Mouse (Mus musculus): ENCODE data around the gene Erich6b.

Gene Erich6b

DNA sequence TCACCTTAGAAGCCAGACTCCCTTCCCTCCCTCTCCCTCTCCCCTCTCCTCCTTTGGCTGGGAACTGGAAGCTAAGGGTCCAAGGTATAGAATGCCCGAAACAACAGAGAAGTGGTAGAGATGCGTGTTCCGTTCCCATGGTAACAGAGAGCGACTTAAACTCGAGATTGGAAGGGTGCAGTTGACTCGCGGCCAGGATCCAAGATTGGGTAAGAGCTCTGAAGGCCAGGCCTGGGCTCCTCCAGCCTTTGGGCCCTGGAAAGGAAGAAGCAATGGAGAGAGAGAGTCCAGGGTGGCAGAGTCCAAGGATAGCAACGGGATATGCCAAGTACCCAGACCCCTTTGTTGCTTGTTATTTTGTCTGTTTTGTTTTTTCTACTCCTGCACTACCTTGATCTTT, at the start of gene Erich6b:
TSS of gene Erich6b (plus strand) at position 180 of the 400 bp plus-strand sequence.
- no peak for DNase-seq

DNA sequence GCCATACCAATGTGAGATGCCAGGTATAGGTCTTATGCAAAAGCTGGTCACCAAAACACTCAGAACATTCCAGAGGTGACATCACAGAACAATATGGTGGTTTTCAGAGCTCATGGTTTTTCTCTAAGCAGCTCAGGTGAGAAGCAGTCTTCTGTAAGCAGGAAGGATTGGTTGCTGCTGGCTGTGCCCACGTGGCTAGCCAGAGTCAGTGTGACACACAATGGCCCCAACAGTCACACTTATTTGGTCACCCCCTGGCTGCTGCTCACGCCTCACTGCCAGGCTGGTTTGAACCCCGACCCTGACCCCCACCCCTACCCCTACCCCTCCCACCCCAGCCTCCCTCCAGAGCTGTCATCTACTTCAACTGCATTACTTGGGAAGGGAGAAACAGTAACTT, 49.1 kb upstream of the Erich6b start, which contains the start of gene Spert:
TSS of gene Spert (minus strand) at position 139 of the 400 bp plus-strand sequence.
- no peak for DNase-seq

DNA sequence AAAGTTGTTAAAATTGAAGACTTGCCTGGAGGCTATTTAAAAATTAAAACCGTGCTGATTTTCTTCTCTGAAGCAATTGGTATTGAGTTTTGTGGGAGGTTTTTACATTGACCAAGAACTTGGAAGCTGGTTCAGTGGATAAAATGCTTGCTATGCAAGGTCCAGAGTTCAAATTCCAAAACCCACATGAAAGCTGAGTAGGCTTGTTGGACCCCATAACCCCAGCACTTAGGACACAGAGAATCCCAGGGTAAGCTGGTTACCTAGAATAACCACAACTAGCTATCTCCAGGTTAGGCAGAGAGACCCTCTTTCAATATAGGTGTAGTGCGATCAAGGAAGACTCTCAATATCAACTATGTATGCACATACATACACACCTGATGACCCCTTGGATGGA, 32.9 kb upstream of the Erich6b start:
- peak in 1 of 2 experiments; percentile 8 for DNase-seq

DNA sequence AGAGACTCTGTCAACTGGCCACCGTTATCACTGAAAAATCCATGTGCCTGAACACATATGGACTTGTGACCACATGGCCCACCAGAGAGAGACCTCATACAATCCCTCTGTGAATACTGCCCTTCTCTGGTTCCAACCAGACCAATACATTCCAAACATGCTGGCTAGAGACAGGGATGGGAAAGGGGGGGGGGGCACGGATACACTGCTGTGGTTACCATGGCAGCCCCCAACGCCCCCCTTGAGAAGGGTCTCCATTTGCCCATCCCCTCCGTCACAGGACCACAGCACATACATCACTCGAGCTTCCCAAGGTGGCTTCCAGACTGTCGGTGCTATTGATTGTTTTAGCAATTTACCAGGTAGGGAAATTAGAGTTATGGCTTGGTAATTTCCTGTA, 25.7 kb upstream of the Erich6b start:
- no peak for DNase-seq

DNA sequence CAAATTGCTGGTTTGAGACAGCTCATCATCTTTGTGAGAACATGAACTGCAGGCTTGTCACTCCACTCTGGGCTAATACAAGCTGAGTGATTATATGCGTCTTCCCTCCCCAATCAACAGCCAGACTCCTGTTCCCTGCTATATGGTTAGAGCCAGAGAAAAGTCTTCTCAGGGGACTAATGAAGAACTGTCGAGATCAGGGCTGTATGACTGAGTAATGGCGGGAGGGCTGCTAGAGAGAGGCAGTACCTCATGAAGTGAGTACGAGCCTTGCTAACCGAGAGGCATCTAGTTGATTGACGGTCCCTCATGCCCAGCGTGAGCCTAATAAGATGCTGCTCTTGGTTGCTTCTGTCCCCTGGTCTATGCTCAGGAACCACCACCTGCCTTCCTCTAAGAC, 19.1 kb upstream of the Erich6b start:
- no peak for DNase-seq

DNA sequence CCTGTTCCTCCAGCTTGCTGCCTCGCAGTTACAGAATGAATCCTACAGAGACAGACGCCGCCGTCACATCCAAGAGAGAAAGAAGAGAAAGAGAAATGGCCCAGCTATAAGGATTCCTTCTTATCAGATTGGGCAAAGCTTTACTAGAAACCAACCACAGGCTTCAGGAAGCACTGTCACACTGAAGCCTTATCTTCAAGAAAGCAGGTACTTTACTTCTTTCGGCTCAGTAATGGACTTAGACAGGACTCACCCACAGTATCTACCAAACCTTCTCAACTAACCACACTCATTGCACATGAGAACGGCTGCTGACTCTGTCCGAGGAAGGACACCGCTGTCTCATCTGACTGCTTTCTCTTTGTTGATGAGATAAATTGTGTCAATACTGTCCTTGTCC, 13.2 kb upstream of the Erich6b start:
- DNase-seq, result no peak

DNA sequence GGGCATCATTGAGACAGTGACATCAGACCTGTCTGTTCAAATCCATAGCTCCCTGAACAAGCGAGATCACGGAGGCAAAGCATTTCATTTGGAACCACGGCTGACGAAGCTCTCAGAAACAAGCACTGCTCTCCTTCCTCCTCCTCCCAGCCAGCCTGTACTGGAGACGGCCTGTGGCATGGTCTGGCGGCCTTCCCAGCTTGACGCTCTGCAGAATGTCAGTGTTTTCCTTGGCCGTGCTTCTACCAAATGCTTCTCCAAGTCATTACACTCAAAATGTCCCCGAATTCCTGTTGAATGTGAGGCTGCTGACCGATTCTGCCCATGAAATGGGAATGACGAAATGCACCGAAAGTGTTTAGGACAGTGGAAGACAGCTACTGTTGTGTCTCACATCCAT, 6.7 kb upstream of the Erich6b start:
- peak; percentile 63 to 70 for DNase-seq

DNA sequence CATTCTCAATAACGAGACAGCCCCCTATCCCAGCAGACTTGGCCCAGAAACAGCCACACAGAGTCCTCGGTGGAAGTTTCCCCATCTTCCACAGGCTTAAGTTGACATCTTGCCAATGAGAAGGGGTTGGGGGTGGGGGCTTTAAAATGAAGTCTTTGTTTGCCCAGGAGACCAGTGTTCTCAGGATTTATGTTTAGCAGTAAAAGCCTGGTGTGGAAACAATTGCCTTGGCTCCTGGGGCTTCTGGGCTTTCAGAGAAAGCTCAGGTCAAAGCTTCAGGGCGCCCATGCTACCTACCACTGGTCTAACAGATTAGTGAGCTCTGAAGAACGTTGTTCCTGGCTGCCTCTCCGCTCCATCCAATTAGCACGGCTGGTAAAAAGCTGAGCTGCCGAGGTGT, 6.0 kb upstream of the Erich6b start:
- no peak for DNase-seq

DNA sequence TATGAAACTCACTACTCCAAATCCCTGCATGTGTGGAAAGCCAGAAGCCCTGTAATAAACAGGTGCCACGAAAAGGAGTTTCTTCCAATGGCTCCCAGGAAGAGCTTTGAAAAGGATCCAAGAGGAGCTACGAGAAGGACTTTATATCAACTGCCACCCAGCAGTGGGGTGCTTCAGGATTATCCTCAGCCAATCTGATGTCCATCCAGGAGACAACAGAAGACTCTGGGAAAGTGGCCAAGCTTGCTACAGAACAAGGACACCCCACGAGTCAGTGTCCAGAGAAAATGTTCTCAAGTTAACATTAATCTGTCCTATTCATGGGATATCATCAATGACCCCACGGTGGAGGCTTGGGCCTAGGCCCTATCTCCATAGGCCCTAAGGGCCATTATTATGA, 4.4 kb upstream of the Erich6b start:
- no peak for DNase-seq

DNA sequence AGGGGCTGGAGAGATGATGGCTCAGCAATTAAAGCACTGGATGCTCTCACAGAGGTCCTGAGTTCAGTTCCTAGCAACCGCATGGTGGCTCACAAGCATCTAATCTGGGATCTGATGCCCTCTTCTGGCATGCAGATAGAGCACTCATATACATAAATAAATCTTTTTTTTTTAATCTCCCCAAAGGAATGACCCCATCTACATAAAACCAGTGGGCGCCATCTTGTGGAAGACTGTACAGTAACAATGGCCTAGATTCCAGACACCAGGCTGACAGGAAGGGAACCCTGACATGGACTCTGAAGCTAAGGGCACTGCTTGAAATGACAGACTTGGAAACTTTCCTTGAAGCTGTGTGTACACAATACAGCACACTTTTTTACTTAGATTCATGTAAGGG, 1.2 kb upstream of the Erich6b start:
- DNase-seq, result peak in 1 of 2 experiments; percentile 43

DNA sequence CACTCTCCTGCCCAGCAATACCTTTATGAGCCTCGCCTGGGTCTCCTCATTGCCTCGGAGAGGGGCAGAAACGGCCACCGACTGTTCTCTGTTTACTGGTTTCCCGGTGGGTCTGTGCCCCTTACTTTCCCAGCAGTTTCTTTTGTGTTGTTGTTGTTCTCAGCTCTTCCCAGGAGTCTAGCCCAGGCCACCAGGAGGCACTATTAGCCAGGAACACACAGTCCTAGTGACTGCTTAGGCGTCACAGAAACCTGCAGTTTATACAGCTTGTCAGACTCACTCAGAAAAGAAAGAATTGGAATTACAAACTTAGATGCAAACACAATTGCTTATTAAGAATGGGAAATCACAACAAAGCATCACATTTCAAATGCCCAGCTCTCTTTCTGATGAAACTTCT, 690 bp upstream of the Erich6b start:
- peak; percentile 48 to 51 for DNase-seq

DNA sequence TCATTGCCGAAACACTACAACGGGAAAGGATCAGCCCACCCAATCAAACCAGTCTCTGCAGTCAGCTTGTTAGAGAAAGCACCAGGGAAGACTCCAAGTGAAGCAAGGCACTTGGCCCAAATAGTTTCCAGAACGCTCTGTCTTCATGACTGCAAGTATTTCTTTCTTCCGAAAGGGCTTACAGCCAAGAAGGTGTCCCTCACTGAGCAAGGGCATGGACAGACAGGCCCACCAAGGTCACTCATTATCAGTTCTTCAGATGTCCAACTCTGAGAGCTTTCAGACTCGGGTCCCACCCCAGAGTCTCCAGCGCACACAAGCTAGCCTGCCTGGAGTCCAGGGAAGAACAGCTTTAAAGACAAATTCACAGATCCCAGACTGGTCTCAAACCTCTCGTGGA, 3.4 kb downstream of the Erich6b start:
- DNase-seq, result no peak

DNA sequence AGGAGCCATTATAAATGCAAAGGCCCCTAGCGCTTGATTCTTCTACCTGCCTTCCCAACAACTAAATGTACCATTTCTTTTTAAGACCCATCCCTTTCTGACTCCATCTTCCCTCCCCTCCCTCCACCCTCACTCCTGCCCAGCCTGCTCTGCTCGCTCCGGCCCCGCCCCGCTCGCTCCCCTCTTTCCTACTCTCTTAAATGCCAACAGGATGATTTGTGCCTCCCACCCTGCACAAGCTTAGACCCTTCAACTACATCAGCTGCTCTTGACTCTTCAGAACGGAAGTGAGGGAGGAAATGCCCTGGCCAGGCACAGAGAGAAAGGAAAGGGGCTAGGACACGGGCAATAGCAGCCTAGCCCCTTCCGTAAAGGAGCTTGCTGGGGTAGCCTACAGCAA, 4.0 kb downstream of the Erich6b start:
- no peak for DNase-seq

DNA sequence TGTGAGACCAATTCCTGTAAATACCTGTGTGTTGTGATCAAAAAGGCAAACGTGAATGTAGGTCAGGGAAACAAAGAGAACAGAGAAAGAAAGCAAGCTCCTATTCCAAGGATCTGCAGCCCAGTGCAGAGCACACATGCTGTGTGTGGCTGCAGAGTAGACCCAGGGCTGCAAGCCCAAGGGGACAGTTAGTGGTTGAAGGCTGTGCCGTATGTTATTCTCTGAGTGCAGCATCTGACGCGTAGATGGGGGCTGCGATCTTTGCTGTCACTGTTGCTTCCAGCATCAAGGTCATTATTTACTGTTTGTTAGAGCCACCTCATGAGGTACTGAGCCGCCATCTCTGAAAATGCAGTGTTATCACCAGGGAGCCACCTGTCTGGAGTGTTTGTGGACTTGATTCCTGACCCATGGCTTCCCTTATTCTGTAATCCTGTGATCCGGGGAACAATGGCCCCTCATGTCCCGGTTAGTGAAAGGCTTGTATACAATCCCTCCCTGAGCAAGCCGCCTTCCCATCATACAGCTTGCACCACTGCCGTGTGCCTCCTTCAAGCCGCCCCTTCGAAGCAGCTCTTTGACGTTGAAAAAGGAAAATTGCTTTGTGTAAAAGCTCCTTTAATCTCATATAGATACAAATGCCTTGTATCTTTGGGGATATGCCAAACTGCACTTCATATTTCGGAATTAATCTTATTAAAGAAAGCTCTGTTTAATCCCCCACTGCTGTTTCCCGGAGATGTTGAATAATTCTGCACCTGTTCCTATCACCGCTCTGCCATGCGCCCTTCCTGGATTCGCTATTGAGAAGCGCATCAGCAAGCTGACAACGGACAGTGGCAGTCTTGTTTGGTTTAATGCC, 5.1 kb downstream of the Erich6b start:
- DNase-seq, result no peak

DNA sequence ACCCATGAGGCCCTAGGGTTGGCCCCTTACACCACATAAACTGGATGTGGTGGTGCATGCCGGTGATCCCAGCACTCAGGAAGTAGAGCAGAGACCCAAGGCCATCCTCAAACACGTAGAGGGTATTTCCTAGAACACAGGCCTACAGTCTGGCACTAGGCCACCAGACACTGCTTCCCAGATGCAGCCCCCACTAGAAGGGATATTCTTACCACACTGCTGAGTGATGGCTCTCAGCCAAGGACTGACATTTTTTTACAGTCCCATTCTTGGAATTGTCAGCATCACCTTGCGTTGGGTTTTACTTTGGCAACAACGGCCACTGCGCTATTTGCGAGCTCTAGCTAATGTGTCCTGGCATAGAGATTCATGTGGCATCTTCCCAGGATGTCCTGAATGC, 18.9 kb downstream of the Erich6b start:
- no peak for DNase-seq

DNA sequence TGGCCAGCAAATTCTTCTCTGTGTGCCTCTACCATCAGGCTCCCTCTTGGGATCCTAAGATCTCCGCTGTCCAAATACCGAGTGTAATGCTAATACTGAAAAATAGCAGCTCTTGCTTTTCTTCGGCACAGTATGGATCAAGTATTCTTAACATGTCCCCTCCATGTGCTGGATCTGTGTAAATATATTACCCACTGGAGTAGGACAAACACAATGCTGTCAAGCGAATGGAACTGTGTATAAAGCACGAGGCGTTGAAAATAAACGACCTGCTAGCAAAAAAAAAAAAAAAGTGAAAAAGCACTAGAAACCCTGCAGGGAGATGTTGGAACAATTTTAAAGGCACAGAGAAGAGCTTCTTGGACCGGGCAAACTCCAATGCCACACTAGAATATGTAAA, 19.5 kb downstream of the Erich6b start:
- no peak for DNase-seq

DNA sequence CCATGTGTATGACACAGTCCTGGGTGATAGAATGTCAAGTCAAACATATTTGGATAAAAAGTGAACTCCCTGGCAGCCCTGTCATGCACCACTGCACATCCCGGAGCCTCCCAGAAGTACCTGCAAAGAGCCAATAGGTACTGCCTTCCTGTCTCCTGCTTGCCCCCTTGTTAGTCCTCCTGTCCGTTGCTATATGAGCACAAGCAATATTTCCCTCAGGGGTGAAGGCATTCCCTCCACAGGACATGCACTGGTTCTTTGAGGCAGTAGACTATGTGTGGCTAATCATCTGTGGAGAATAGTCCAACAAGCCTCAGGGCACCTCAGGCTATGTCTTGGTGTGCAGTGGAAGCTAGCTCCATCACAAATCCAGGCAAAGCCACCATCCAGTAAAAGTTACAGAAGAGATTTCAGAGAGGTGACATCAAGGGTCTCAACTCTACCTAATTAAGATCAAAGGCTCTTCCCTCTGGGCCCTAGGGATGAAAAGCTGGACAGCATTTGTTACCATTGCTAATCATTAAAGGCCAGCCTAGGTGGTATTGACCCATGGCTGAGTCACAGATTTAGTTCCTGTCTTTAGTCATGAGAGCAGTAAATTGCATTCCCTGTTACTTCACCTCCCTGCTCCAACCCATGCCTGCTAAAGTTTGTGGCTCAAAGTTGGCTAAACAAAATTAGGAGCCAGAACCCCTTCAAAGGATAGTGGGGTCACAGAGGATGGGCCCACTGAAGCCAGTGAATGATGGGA, 23.5 kb downstream of the Erich6b start:
- peak in 1 of 2 experiments; percentile 28 for DNase-seq

DNA sequence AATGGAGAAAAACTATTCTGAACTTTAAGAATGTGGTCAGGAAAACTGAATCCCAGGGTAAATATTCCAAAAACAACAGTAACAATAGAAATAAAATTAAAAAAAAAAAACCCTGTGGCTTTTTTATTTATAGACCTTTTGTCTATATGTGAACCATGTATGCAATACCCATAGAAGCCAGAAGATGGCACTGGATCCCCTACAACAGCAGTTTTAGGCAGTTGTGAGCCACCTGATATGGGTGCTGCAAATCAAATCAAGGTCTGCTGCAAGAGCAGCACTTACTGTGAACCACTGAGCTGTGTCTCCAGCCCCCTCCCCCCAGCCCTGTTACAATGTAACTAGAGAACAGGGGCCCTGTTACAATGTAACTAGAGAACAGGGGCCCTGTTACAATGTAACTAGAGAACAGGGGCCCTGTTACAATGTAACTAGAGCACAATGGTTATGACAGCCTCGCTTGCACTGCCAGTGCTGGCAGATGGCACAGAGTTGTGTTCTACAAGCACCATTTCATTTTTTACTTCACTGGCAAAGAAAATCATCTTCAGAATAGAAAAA, 27.1 kb downstream of the Erich6b start:
- peak; percentile 67 to 84 for DNase-seq

DNA sequence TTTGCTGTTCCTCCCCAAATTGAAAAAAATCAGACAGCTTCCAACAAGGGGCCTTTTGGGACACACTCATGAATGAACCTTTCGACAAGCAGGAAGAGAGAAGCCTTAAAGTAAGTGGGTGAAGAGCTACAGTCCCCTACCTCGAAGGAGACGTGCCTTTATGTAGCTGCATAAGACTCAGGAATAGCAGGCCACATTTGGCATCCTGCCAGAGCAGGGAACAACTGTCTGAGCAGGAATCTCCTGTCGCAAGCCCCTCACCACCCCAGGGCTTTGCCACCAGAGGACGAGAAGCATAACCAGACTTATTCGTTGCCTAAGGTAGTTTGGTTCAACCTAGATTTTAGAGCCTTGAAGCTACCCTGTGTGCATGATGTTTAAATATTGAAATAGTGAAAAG, 34.3 kb downstream of the Erich6b start:
- DNase-seq, result no peak

DNA sequence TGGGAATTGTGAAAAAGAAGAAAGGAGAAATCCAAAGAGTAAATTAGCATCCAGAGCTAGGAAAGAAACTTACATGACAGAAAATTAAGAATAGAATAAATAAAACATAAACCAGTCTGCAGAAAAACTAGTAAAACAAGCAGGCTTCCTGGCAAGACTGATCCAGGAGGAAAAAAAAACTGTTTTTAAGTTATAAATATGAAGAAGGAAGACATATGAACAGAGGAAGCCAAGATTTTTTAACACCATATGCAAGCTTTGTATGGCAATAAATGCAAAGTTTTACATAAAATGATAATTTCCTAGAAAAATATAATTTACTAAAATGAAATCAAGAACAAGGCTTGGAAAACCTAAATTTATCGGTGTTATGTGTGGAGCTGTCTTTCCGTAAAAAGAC, 48.4 kb downstream of the Erich6b start:
- no peak for DNase-seq

DNA sequence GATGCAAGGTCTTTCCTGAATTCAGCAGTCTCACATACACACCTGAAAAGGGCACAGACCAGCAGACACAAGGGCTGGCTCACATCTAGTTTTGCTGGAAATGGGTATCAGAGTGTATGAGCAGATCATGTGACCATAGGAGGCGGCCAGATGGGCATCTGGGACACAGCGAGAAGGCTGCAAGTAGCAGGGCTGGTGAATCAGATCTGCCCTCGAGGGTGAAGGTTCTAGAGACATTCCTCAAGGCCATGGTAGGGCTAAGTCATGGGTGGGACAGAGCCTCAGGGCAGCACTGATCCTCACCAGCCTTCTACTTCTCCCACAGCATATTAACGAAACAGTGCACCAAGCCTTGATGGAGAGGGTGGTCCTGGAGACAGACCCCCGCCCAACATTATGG, 54.0 kb downstream of the Erich6b start:
- DNase-seq, result no peak

DNA sequence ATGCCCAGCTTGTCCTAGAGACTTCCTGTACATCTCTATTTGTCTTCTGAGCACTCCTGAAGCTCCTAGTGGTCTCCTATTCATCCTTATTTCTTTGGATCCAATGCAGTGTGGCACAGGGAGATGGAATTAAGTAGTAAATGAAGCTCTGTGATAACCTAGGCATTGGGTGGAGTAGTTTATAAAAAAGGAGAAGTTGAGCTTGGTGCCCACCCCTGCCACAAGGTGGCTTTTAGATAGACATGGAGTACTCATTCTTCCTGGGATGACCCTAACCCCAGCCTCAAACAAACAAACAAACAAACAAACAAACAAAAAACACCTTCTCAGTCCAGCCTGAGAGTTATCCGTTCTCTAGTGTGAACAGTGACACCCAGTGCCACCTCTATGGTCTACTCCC, 55.9 kb downstream of the Erich6b start:
- DNase-seq, result no peak

DNA sequence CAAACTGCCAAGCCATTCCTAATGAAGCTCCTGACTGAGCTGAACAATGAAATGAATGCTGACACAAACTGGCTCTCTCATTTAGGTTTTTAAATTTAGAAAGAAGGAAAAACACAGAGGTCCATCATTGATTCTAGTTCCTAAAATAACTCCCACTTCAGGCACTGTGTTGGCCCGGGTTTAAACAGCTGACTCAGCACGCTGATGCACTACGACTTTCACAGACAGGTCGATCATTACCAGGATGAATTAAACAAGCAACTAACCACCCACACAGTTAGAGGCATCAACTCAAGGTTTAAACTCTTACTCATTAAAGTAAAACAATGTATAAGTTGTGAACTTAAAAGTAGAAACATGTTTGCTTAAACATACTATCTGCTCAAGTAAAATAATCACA, 64.6 kb downstream of the Erich6b start:
- DNase-seq, result peak; percentile 58 to 76

DNA sequence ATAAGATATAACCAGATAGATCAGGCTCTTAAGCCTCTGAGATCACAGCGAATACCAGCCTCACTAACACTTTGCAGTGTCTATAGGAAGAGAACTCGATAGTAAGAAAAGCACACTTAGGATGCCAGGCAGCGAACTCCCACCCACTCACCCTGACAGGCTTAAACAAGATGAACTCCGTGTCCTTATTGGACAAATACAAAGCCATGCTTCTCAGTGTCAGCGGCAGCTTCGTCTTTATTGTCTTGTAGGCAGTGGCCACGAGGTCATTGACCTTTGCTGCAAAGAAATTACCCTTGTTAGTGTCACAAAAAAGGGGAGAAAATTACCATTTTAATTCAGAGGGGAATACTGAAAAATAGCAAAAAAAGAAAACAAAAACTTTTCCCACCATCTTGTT, 65.7 kb downstream of the Erich6b start:
- DNase-seq, result no peak
